Mouse (Mus musculus) forebrain, embryonic 16.5 days (tissue): ENCODE results near the gene Aqp11. TPM values are rescaled to one million over a fixed set of nuclear protein-coding genes. Genes with fewer than 3 reads are reported as not detected.
A peak's percentile ranks its signal among the peaks of the same experiment; 100 is the strongest.

Source experiments
- ATAC-seq: fragments of 200-750 bp; cut with Nextera tagmentation; 2 replicates; pipeline ENCODE4 v1.8.0; 2017; ENCODE audit warnings: mild to moderate bottlenecking, moderate library complexity
- H3K27ac ChIP-seq: fragments of 300-500 bp; sonication (generic); 2 replicates; pipeline ENCODE4 v1.5.1; 2014; ENCODE audit warnings: low read length, control low read depth
- H3K27me3 ChIP-seq: fragments of 300-500 bp; sonication (generic); replicated peaks from 2 replicates; pipeline ENCODE4 v1.6.1; 2014; ENCODE audit warnings: low read length; ENCODE audit not compliant: control insufficient read depth, insufficient read depth
- H3K36me3 ChIP-seq: fragments of 300-500 bp; sonication (generic); 2 replicates; pipeline ENCODE4 v1.6.1; 2014; ENCODE audit not compliant: control insufficient read depth, insufficient read depth
- H3K4me1 ChIP-seq: fragments of 300-500 bp; sonication (generic); replicated peaks from 2 replicates; pipeline ENCODE4 v1.6.1; 2014; ENCODE audit warnings: low read length; ENCODE audit not compliant: control insufficient read depth, insufficient read depth
- H3K4me2 ChIP-seq: fragments of 300-500 bp; sonication (generic); 2 replicates; pipeline ENCODE4 v1.6.1; 2014; ENCODE audit warnings: mild to moderate bottlenecking, low read length, control low read depth
- H3K4me3 ChIP-seq: fragments of 300-500 bp; sonication (generic); replicated peaks from 2 replicates; pipeline ENCODE4 v1.5.1; 2014; ENCODE audit warnings: mild to moderate bottlenecking, low read length, control low read depth
- H3K9ac ChIP-seq: fragments of 300-500 bp; sonication (generic); replicated peaks from 2 replicates; pipeline ENCODE4 v1.6.1; 2014; ENCODE audit warnings: low read depth, low read length, control low read depth
- H3K9me3 ChIP-seq: fragments of 300-500 bp; sonication (generic); 2 replicates; pipeline ENCODE4 v1.6.1; 2016; ENCODE audit warnings: low read length; ENCODE audit not compliant: control insufficient read depth
- WGBS: fragments of 180-500 bp; shearing (Covaris S2); extraction: QIAGEN DNeasy Blood & Tissue Kit; methylation state at CpG from one replicate; pipeline ENCODE4 v1.1.7; 2014; 5-methylcytosine and 5-hydroxymethylcytosine counted together
- polyA plus RNA-seq: library from polyadenylated mRNA; unstranded; fragments of >200 nt; fragmentation: Nextera tagmentation; extraction: Ambion mirVana; gene quantifications from 2 replicates; pipeline ENCODE4 v1.2.1, GENCODE M21; 2015

Aqp11 gene
- 8.7 and 11.5 TPM in 2 replicates for polyA plus RNA-seq

GRCm38 (mm10) chr7:97737638-97738456 is at the start of gene Aqp11:
TSS of gene Aqp11 (minus strand) at chr7:97738289.
- peak within 1 kb of the TSS; percentile 79 for H3K4me3 ChIP-seq
- ATAC-seq, result peak; percentile 91
- H3K36me3 ChIP-seq, result no peaks in the 10 kb centered on the region
- H3K27ac ChIP-seq, result no peak within 1 kb of the TSS
- no peaks in the 10 kb centered on the region for H3K9me3 ChIP-seq
- peaks cover 11% of the 10 kb centered on the region for H3K4me1 ChIP-seq
- H3K27me3 ChIP-seq, result peaks cover 2% of the 10 kb centered on the region
- peak within 1 kb of the TSS; percentile 97 for H3K4me2 ChIP-seq
- peak within 1 kb of the TSS; percentile 78 for H3K9ac ChIP-seq
- WGBS, result under 1% methylated on average over 50 of the region's 64 CpGs

DNA sequence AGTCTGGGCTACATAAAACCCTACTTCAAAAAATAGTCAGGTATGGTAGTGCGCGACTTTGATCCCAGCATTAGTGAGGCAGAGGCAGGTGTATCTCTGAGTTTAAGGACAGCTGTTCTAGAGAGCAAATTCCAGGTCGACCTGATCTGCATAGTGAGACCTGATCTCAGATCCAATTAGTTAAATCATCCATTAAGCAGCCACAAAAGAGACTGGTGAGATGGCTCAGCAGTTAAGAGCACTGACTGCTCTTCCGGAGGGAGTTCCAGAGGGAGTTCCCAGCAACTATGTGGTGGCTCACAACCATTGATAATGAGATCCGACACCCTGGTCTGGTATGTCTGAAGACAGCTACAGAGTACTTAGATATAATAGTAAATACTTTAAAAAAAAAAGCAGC is 45.4 kb upstream of the Aqp11 start:
- H3K27ac ChIP-seq, result no peak overlapping the region
- H3K4me1 ChIP-seq, result 0 out of 2 replicates have a peak, but pooled peaks cover 3% of the 10 kb centered on the region
- no peak overlapping the region for H3K4me2 ChIP-seq
- no peak overlapping the region for H3K4me3 ChIP-seq
- no peaks in the 10 kb centered on the region for H3K27me3 ChIP-seq
- no peak for ATAC-seq
- no peaks in the 10 kb centered on the region for H3K9me3 ChIP-seq
- H3K9ac ChIP-seq, result no peak overlapping the region
- WGBS, result 50% methylated on average over 5 of the region's 5 CpGs
- H3K36me3 ChIP-seq, result no peaks in the 10 kb centered on the region

DNA sequence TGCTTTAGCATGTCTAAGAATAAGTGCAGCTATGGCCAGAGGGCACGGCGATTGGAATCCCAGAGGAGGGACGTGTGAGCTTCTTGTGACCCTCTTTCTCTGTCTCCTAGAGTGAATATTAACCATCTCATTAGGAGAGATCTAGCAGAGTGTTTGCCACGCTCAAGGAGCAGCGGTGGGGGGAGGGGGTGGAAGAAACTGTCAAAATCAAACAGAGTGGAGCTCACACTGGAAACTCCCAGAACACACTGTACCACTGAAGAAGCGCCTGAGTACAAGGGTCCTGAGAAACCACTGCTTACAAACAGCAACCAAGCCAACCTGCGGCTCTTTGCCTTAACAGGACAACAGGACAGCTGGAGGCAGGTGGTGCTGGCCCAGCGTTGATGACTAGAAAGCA is 43.4 kb upstream of the Aqp11 start:
- WGBS, result 59% methylated on average over 8 of the region's 8 CpGs
- Histone ChIP-seq H3K4me1 (no peaks in the 10 kb centered on the region), H3K27ac (no peak overlapping the region), H3K4me2 (no peak overlapping the region), H3K36me3 (no peaks in the 10 kb centered on the region), H3K27me3 (no peaks in the 10 kb centered on the region), H3K4me3 (no peak overlapping the region), H3K9me3 (no peaks in the 10 kb centered on the region), H3K9ac (no peak overlapping the region)
- ATAC-seq, result no peak

- no peaks in the 10 kb centered on the region for H3K9me3 ChIP-seq
- H3K36me3 ChIP-seq, result no peaks in the 10 kb centered on the region
- H3K4me2 ChIP-seq, result no peak overlapping the region
- H3K4me3 ChIP-seq, result no peak overlapping the region
- H3K27ac ChIP-seq, result no peak overlapping the region
- no peaks in the 10 kb centered on the region for H3K4me1 ChIP-seq
- ATAC-seq, result no peak
- no peaks in the 10 kb centered on the region for H3K27me3 ChIP-seq
- H3K9ac ChIP-seq, result no peak overlapping the region
- 96% methylated on average over 1 of the region's 1 CpGs for WGBS
Measured at GRCm38 (mm10) chr7:97780815-97781214, 42.7 kb upstream of the Aqp11 start.

- Histone ChIP-seq H3K27me3 (no peaks in the 10 kb centered on the region), H3K4me2 (no peak overlapping the region), H3K9ac (no peak overlapping the region), H3K27ac (no peak overlapping the region), H3K4me1 (no peaks in the 10 kb centered on the region), H3K9me3 (no peaks in the 10 kb centered on the region), H3K4me3 (no peak overlapping the region), H3K36me3 (no peaks in the 10 kb centered on the region)
- ATAC-seq, result no peak
- 88% methylated on average over 1 of the region's 1 CpGs for whole genome bisulfite sequencing
Measured at GRCm38 (mm10) chr7:97780222-97780621, 42.1 kb upstream of the Aqp11 start.

GRCm38 (mm10) chr7:97777191-97777590 is 39.1 kb upstream of the Aqp11 start:
- no peaks in the 10 kb centered on the region for H3K4me1 ChIP-seq
- no peaks in the 10 kb centered on the region for H3K36me3 ChIP-seq
- no peak overlapping the region for H3K9ac ChIP-seq
- H3K27me3 ChIP-seq, result no peaks in the 10 kb centered on the region
- 94% methylated on average over 4 of the region's 4 CpGs for WGBS
- ATAC-seq, result no peak
- no peak overlapping the region for H3K4me2 ChIP-seq
- H3K27ac ChIP-seq, result no peak overlapping the region
- no peaks in the 10 kb centered on the region for H3K9me3 ChIP-seq
- H3K4me3 ChIP-seq, result no peak overlapping the region

DNA sequence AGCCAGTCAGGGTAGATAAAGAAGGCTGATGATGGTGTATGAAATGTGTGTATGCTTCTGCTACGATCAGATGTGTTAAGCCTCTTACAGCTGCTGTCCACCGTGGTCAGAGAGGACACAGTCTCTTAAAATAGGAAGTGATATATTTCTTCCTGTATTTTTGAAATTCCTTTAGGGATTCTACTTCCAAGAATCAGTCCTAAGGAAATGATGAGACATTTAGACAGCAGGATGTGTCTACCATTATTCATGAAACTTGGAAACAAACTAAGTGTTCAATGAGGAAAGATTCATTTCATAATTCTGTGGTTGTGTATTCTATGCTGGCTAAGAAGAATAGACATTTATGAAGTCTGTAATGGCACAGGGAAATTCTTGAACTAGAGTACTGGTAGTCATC is 37.8 kb upstream of the Aqp11 start:
- ATAC-seq, result no peak
- no peaks in the 10 kb centered on the region for H3K27me3 ChIP-seq
- no peak overlapping the region for H3K9ac ChIP-seq
- no peaks in the 10 kb centered on the region for H3K36me3 ChIP-seq
- H3K27ac ChIP-seq, result no peak overlapping the region
- H3K4me1 ChIP-seq, result no peaks in the 10 kb centered on the region
- 80% methylated on average over 2 of the region's 2 CpGs for WGBS
- H3K4me3 ChIP-seq, result no peak overlapping the region
- no peaks in the 10 kb centered on the region for H3K9me3 ChIP-seq
- H3K4me2 ChIP-seq, result no peak overlapping the region

DNA sequence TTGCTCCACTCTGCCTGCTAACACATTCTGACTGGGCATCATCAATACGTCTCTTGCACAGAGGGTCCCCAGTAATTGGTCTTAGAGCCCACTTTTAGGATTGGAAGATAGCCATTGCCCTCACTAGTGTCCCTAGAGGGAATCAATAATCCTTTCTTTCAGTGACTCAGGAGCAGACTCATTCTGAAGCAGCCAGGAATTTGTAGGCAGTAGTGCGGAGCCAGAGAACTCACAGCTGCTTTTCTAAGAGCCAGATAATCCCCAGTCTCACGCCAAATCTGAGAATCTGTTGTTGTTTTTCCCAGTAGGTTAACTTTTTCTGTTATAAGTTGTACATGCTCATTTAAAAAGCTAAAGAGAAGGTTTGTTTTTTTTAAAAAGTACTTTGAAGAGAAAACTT is 37.3 kb upstream of the Aqp11 start:
- no peak overlapping the region for H3K27ac ChIP-seq
- 10% methylated on average over 3 of the region's 3 CpGs for WGBS

DNA sequence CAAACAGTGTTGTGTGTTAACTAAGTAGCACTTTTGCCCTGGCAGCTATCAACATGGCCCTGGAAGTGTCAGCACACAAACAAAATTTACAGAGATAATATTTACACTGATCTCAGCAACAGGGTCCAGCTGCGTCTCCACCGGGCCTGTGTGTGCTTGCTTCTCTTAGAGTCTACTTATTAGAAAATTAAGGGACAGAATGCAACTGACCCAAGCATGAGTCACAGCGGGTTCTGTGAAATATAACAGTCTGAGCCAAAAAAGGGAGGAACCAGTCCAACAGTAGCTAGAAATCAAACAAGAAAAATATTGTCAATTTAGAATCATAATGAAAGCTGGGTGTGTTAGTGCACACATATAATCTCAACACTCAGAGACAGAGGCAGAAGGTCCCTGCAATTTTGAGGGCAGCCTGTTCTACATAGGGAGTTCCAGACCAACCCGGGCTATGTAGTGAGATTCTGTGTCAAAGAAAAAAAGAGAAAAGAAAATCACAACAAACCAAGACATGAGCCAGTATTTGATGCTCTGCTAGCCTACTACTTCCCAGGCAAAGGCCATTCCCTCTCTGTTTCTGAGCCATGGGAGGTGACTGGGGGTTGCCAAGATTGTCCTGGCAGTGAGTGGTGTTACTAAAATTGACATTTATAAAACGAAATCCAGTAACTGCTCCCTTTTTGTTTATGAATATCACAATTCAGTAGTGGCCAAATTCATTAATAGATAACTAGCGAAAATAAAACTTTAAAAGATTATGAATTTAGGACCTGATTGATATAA is 32.9 kb upstream of the Aqp11 start:
- Histone ChIP-seq H3K27ac (no peak overlapping the region), H3K4me1 (peaks cover 2% of the 10 kb centered on the region; the same call in 1 of the 2 replicates), H3K27me3 (no peaks in the 10 kb centered on the region), H3K36me3 (no peaks in the 10 kb centered on the region), H3K4me2 (no peak overlapping the region), H3K9ac (no peak overlapping the region), H3K4me3 (no peak overlapping the region), H3K9me3 (no peaks in the 10 kb centered on the region)
- 86% methylated on average over 6 of the region's 6 CpGs for WGBS
- ATAC-seq, result no peak

More for the DNA sequence above, 37.3 kb upstream of the Aqp11 start:
- Histone ChIP-seq H3K4me3 (no peak overlapping the region), H3K4me1 (no peaks in the 10 kb centered on the region), H3K9ac (no peak overlapping the region), H3K4me2 (no peak overlapping the region), H3K27me3 (no peaks in the 10 kb centered on the region), H3K9me3 (no peaks in the 10 kb centered on the region), H3K36me3 (no peaks in the 10 kb centered on the region)
- ATAC-seq, result no peak
